Comparison of ENCODE assay signal across 7 mouse cellular contexts in genomic region chr9:62243991-62244611, GRCm38 (mm10). TPM values are rescaled to one million over a fixed set of nuclear protein-coding genes. Genes with fewer than 3 reads are reported as not detected.
A peak's percentile ranks its signal among the peaks of the same experiment; 100 is the strongest.
DNase-seq lines count a peak whose midpoint lies in the region; ATAC-seq lines count a peak whose summit lies in the region.

No protein-coding gene starts in this region.

- 0 out of 2 replicates have a peak overlapping the region, but pooled peaks have one; percentile 8 for H3K4me3 ChIP-seq in hindbrain, embryonic 16.5 days (ENCODE audit: low read length)

- H3K4me1 ChIP-seq in hindbrain, embryonic 16.5 days (ENCODE audit: control insufficient read depth, insufficient read depth, low read depth, low read length): peaks cover 5% of the 10 kb centered on the region

- WGBS in hindbrain, embryonic 16.5 days: 19% methylated on average over 19 of the region's 19 CpGs

- peak overlapping the region; percentile 56; the same call in 1 of the 2 replicates for H3K27ac ChIP-seq in hindbrain, embryonic 16.5 days (ENCODE audit: low read depth, low read length)

- H3K9ac ChIP-seq in hindbrain, embryonic 16.5 days (ENCODE audit: low read depth, low read length): peak overlapping the region; percentile 48

- H3K9me3 ChIP-seq in hindbrain, embryonic 16.5 days (ENCODE audit: control insufficient read depth, low read length): no peaks in the 10 kb centered on the region

- H3K4me2 ChIP-seq in hindbrain, embryonic 16.5 days (ENCODE audit: low read length): peak overlapping the region; percentile 51

- H3K36me3 ChIP-seq in hindbrain, embryonic 16.5 days (ENCODE audit: control insufficient read depth, insufficient read depth, low read length): no peaks in the 10 kb centered on the region

- peak; percentile 73 for ATAC-seq in hindbrain, embryonic 16.5 days

- intact Hi-C loops in left cerebral cortex, postnatal 25 days (cut with DNase I): loop anchor here (1.0 to 5.0 kb wide), 4 partner anchors 122 to 295 kb away; partner anchors contain the start of gene Glce

- H3K27me3 ChIP-seq in hindbrain, embryonic 16.5 days (replicated peaks; ENCODE audit: control insufficient read depth, insufficient read depth, low read length): no peaks in the 10 kb centered on the region

- DNase-seq in adrenal gland, adult (ENCODE audit: inconsistent age in 2 of 2, low spot score in 1 of 2): peak; percentile 80 to 94
- peak; percentile 72 for DNase-seq in cerebellum, adult 9-11 months
- DNase-seq in gastrocnemius, adult 18-20 months (ENCODE audit: low spot score): peak; percentile 83
- peak; percentile 78 to 79 for DNase-seq in left cerebral cortex, postnatal 25 days (ENCODE audit: low spot score in 2 of 2)
- peak; percentile 91 for DNase-seq in mesoderm, embryonic 11.5 days (ENCODE audit: low read depth, low spot score)
- peak; percentile 70 for DNase-seq in skeletal muscle tissue, adult 2 months (ENCODE audit: low read depth, low spot score)

RNA-seq across cellular contexts. Expression of gene Spesp1, which starts 37.9 kb away (rescaled TPM):
- not detected for total RNA-seq in gastrocnemius, adult 18-20 months (2021)
- polyA plus RNA-seq in hindbrain, embryonic 16.5 days (2015; fragmentation: Nextera tagmentation; extraction: Ambion mirVana): not detected in 2 replicates
- not detected for total RNA-seq in left cerebral cortex, postnatal 25 days (2021)

Comparison
In these comparisons a context has a peak if more than half of its experiments do, and no peak if none do; other contexts are left out.
1. Peak in every context shown above with its lines: DNase-seq, ATAC-seq, H3K4me3 ChIP-seq and H3K27ac ChIP-seq.